Mouse (Mus musculus) liver, postnatal 0 days (tissue): Measurements from ENCODE around the gene Ptpn5.

Experiments used
- CTCF ChIP-seq: sonication (generic); IDR thresholded peaks from 2 replicates; pipeline ENCODE4 v1.5.1; 2016; ENCODE audit warnings: antibody characterized with exemption, low read depth
- EP300 ChIP-seq: IDR thresholded peaks from 2 replicates; pipeline ENCODE4 v1.6.1; 2016; ENCODE audit warnings: antibody characterized with exemption, low read depth, mild to moderate bottlenecking

DNA sequence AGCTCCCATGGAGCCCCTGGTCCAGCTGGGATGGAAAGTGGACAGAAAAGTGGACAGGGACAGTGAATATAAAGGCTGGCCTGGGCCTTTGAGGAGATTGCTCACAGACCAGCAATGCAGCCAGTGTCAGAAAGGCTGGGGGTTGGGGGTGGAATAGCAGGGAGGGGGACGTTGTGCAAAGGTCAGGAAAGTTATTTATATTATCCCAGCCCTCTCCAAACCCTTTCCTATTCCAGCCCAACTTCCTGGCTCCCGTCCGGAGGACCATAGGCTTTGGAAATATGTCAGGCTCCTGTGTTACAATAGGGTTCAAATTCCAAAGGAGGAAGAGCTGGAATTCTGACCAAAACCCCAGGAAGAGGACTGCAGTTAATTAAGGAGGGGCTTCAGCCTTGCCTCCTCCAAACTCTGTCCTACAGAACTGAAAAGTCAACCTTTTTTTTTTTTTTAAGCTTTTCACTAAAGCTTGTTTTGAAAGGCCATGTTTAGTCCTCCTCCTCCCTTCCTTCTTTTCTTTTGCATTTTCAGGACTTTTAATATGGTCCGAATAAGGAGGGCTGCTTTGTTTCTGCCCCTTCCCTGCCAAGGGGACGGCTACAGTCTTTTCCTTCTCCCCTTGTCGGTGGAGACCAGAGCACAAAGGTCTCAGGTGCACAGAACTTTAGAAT lies 90.5 kb downstream of the Ptpn5 start:
- TF ChIP-seq CTCF (no peak), EP300 (0 out of 2 replicates have a peak, but pooled peaks have one; percentile 21)
